Mouse (Mus musculus) stomach, postnatal 0 days (tissue): ENCODE results near the gene Lpcat1.

Source experiments
- CTCF ChIP-seq: IDR thresholded peaks from 2 replicates; pipeline ENCODE4 v1.5.1; 2016; ENCODE audit warnings: antibody characterized with exemption, low read depth, mild to moderate bottlenecking, moderate library complexity
- EP300 ChIP-seq: optimal IDR thresholded peaks from 2 replicates; pipeline ENCODE3; 2016; ENCODE audit warnings: antibody characterized with exemption

DNA sequence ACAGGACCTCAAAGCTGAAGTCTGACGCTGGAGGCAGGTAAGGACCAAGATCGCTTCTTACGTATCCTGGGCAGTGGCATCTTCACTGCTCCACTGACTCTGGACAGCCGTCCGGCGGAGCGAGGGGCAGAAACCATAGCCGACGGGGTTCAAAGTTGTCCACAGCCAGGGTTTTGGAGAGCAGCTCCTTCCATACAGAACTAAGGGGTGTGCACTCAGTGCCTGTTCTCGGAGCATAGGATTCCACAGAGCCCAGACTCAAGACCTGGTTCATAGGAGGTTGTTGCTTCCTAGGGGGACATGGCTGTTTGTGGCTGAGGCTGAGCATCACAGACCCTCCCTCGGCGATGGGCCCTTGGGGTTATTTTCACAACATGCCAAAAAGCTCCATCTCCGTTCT lies 69.8 kb downstream of the Lpcat1 start:
- TF ChIP-seq EP300 (no peak), CTCF (no peak)
